Mouse (Mus musculus) right cerebral cortex, adult 18-20 months (tissue): ENCODE data around the gene Kcnip1.

Experiments used
- DNase-seq: peaks from one replicate; pipeline ENCODE4 v3.0.0; 2022; ENCODE audit warnings: mixed read lengths

Kcnip1 gene

DNA sequence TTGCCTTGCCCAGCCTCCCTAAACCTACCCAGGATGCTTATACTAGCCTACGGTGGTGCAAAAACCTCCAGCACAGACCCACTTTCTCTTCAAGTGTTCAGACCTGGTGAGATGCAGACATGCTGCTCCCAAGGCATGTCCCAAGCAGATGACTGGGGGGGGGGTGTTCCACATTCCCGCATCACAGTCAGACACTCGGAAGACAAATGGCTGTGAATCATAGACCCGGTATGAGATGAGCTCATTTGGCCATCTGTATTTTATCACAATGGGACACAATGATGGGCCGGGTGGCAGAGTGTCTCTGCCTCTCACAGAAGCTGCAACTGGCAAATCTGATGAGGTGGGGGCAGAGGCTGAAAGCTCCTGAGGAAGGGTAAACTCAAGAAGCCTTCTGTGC lies 244.2 kb downstream of the Kcnip1 start:
- DNase-seq, result no peak

DNA sequence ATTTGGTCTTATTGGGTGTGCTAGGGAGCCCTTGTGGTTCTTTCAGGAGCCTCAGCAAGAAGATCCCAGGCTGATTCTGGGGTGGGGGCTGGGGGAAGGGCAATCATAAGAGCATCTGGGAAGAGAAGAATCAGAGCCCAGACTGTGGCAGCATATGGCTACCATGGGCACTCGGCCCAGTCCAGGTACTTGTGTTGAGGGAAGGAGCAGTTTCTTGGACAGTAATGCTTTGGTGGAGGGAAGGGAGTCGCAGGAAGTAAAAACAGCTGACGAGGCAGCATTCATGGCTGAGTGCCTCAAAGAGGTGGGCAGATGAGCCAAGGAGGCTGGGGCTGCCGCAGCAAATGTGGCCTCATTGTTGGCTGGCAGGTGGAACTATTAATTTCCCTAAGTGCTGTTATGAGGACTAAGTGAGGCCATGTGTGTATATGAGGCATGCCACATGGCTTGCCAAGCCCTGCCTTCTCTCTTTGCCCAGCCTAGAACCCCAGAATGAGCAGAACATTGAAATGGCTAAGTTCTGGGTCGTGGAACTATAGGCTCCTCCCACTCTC lies 245.5 kb downstream of the Kcnip1 start:
- DNase-seq, result no peak

DNA sequence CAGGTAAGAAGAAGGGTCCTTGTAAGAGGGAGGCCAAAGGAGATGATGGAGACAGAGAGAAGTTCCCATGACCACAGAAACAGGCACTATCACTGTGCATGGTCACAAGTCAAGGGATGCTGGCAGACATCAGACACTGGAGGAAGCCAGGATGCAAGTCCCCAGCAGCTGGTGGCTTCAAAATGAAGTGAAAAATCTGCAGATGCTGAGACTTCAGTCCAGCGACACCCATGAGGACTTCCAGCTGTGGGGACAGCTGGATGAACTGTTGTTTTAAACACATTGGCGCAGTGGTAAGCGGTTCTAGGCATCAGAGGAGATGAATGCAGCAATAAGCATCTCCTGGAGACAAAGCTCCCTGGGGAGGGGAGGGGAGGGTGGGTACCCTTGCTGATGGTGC lies 246.6 kb downstream of the Kcnip1 start:
- no peak for DNase-seq

DNA sequence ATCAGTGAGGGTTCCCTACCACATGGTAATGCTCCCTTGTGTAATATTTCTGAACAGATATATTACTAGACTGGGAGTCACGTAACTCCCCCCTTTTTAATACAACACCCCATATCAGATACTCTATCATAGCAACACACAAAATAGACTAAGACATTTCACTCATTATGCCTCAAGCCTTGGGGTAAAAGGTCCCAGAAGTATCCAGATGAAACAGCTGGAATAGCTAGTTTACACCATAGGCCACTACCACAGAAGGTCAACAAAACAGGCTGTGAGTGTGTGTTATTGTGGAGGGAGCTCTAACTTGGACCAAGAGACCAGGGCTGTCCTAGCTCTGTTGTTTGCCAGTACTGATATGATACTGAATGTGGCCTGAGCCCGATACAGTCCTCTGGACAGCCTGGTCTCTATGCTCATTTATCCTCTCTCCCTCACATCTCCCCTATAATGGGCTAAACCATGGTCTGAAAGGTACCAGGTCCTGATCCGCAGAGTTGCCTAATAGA lies 247.1 kb downstream of the Kcnip1 start:
- no peak for DNase-seq

DNA sequence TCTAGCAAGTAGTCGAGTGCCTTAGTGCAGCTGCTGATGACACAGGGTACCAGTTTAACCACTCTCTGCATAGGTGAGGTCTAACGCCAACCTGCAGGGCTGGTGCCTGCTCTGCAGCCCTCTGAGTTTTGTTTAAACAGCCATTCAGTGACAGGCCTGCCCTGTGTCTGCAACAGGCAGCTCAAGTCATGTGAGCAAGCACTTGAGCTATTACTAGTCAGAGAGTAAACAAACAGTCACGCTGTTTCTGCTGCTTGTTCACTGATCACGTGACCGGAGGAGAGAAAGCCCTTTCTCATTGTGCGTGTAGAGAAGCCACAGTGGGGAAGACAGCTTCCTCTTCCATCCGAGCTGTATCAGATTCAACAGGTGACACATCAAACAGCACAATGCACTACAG lies 248.5 kb downstream of the Kcnip1 start:
- no peak for DNase-seq

DNA sequence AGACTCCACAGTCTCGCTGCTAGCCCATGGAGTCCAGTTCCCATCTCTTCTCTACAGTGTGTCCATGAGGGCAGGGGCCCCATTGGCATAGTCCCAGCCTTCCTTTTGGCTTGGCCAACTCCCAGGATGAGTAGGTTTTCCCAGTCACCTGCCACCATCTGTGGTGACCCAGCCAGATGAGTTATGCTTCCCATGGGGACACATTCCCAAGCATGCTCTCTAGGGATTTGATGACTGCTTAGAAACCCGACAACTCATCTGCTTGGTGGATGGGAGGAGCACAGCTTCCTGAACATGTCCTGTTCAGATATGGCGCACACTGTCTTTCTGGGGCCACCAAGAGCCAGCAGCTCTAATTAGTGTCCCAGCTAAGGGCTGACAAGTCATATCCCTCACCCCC lies 252.8 kb downstream of the Kcnip1 start:
- no peak for DNase-seq

DNA sequence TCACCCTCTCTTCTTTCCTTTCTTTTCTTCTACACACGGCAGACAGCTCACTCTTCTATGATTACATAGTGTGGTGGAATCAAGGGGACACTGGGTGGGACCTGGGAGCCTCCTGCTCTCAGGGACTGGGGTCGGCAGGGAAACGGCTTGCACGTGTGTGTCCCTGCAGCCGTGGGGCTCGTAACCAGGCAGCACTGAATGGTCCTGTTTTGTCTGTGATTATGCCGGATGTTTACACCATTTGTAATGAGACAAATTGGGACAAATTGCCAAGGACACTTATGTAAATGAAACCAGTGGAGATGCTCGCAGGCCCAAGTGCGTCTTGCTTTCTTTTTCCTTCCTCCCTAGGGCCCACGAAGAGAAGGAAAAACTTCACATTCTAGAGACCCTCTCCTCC lies 256.5 kb downstream of the Kcnip1 start:
- DNase-seq, result no peak

DNA sequence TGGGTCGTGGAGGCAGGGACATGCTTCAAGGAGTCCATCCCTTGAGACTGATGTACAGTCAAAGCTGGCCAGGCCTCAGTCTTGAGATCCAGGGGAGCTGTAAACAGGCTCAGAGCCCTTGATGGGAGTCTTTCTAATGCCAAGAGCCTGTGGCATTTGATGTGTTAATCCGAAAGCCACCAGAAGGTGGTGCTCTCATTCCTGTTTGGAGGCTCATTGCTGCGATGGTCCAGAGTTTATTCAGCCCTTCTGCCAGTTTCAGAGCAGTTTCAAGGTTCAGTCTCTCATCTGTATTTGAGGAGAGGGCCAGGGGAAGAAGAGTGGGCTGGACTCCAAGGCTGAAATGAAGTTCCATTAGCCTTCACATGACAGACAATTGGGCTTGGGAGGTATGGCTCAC lies 259.7 kb downstream of the Kcnip1 start:
- peak; percentile 65 for DNase-seq

DNA sequence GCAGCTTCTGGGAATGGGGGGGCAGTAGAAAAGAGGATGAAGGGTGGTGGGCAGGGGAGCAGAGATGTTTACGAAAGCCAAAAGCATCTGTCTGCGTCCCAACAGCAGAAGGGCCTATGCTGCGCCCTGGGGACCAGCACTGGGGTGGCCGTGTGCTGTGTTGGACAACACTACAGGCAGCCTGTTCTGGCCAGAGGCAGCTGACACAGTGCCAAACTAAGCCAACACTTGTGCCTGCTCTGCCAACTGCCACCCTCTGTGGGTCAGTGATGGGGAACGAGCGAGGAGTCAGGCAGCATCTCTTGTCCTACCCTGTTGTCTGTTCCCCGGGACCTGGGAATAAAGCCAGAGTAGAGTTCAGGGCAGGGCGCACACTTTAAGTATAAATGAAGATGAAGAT lies 260.6 kb downstream of the Kcnip1 start:
- DNase-seq, result peak; percentile 20

DNA sequence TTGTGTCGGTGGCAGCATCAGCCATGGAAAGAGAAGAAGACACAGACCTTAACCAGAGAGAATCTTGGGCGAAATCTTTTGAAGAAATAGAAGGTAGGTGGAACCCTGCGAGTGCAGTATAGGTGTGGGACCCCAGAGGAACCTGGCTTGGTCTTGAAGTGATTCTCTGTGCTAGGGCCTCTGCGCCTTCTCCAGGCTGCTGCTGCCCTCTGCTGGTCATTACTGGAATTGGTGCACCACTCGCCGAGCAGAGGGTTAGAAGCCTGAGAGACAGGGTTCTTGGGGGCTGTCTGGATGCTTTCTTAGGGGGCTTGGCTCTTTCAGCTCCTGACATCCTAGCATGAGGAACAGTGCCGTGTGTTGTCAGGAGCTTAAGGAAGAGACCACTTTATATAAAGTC lies 271.7 kb downstream of the Kcnip1 start:
- DNase-seq, result peak; percentile 39

DNA sequence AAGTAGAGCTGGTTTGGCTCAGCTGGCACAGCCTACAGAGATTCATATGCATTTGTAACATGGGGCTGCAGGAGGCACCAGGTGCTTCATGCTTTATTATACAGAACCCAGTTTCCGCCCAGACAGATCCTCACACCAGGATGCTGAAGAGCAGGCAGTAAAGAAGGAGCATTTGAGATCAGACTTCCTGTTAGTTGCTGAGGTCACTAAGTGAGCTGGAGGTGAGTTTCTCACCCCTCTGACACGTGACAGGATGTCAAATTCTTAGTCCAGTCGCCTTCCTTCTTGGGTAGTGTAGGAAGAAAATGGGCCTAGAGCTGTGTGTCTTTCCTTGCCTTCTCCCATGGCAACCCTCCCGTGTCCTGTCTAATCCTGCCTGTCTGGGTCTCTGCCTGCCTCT lies 286.2 kb downstream of the Kcnip1 start:
- DNase-seq, result no peak

DNA sequence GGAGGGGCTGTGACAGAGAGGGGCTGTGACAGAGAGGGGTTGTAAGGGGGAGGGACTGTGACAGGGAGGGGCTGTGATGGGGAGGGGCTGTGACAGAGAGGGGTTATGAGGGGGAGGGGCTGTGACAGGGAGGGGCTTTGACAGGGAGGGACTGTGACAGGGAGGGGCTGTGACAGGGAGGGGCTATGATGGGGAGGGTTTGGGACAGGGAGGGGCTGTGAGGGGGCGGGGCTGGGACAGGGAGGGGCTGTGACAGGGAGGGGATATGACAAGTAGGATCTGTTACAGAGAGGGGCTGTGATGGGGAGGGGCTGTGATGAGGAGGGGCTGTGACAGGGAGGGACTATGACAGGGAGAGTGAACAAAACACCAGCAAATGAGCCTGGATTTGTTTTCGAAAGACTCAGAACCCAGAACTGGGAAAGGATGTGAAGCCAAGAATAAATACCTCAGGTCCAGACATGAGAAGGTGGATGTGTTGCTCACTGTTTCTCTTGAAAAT lies 290.9 kb downstream of the Kcnip1 start:
- DNase-seq, result no peak

DNA sequence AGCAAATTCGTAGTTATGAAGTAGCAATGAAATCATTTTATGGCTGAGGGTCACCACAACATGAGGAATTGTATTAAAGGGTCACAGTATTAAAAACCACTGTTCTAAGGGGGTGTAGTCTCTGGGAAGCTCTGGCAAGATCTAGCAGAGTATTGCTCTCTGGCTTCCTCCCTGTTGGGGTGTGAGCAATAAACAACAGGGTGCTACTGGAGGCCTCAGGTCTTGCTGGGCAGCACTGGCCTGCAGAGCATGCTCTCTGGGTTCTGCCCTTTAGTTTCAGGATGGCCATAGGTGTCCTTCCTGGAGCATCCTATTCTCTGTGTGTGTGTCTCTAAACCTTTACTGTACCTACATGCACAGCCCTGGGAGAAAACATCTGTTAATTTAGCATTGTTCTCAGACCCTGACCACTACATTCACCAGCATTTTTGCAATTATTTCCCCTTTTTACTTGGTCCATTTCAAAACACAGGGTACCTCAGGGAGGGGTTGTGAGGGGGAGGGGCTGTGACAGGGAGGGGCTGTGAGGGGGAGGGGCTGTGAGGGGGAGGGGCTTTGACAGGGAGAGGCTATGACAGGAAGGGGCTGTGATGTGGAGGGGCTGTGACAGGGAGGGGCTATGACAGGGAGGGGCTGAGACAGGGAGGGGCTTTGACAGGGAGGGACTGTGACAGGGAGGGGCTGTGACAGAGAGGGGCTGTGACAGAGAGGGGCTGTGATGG lies 291.6 kb downstream of the Kcnip1 start:
- no peak for DNase-seq

DNA sequence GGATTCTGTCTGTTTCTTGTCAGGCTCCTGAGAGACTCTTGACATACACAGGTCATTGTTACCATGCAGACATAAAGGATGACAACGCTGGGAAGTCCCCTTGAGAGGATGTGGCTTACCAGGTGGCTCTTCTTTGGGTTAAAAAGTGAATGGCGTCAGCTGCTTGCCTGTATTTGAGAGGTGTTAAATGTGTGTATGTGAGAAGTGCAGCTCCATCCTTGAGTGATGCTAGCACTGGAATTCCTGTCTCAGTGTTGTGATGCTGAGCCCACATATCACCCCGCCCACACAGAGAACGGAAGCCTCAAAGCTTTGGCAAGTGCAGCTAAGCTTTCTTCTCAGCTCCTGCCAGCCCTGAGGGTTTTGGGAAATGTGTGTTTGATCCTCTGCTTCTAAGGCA lies 292.2 kb downstream of the Kcnip1 start:
- DNase-seq, result peak; percentile 92

DNA sequence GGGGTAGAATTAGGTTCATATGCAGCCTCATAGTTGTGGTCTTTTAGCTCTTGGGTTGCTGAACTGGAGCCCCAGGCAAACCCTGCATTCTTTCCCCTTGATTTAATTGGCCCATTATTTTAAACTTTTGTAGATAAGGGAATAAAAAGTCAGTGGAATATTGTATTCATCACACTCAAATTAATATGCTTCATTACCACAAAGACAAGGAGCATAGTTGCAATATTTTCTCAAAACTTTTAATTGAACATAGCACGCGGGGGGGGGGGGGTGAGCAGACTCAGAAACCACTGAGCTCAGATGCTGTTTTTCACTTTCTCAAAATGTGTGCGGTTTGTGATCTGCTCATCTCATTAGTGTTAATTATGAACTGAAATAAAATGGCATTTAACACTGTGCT lies 302.8 kb downstream of the Kcnip1 start:
- no peak for DNase-seq

DNA sequence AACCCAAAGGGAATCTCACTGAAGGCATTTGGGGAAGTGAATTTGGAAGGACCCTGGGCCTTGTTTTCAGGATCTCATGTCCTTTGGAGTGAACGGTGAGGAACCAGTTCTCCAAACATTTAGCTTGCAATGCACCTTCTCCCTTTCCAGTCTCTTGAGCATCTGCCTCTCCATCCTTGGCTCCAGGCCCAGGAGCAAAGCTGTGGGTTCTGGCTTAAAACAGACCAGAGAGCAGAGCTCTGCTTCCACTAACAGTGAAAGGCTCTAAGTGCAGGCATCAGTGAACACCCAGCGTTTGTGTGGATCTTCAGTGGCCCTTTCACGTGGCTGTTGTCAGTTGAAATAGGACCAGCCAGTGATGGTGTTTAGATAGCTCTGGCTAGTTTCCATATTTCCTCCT lies 307.0 kb downstream of the Kcnip1 start:
- peak; percentile 66 for DNase-seq

DNA sequence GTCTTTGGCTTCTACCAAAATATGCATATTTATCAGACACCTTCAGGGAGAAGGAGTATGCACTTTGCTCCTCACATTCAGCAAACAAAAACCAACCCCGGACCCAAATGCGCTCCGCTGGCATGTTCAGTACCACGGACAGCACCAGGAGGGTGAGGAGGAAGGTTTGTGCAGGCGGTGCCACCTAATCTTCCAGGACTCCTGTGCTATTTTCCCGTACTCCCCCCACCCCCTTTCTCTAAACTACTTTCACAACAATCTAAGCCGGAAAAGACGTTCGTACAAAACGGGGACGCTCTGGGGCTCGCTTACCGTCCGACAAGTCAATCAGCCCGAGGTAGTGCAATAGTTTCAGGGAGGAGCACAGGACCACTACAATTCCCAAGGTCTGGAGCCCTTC lies 312.8 kb downstream of the Kcnip1 start:
- DNase-seq, result no peak

DNA sequence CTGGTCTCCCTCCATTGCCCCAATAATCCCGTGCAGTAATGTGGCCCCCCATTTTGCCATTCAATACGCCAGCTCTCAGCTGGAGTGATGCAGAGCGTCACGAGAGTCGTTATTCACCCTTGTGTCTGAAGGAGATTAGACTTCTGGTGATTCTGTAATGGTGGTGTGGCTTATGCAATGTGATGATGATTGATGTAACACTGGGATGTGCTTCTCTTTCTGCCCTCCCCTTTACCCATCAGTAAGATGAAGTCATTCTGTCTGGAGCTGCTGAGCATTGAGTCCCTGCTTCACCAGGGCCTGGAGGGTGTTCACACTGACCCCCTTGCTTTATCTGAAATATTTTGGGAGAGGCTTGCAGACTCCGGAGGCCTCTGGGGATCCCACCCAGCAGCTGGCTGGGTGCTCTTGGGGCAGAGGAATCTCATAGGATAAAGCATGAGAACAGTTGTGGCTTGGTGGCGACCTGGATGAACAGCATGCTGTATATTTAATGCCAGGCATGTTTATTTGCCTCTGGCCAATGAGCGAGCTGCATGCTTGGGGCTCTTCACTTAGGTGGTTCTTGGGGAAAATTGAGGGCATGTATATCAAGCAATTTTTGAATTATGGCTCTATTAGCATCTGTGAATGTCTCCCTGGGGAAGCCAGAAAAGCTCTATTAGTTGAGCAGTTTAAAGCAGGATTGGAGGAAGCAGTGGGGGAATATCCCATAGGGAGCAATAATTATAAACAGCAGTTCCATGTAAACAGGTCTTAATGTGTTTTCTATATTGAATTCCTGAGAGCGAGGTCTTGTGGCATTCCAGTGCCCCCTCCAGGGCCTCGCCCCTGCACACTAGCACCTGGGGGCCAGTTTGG lies 322.6 kb downstream of the Kcnip1 start:
- DNase-seq, result no peak

DNA sequence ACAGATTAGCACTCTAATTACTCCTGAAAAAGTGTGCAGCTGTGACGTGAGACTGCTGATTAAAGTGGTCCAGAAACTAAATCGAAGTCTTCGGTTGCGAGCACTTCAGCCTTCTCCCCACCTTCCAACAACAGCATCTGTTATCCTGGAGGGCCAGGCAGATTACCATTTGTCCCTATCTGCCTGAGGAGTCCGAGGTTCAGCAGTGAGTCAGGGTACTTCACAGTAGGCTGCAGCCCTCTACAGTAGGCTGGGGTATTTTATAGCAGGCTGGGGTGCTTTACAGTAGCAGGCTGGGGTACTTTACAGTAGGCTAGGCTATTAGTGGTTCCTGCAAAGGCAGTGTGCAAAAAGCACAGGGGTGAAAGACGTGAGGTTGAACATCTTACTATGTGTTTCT lies 324.6 kb downstream of the Kcnip1 start:
- no peak for DNase-seq

DNA sequence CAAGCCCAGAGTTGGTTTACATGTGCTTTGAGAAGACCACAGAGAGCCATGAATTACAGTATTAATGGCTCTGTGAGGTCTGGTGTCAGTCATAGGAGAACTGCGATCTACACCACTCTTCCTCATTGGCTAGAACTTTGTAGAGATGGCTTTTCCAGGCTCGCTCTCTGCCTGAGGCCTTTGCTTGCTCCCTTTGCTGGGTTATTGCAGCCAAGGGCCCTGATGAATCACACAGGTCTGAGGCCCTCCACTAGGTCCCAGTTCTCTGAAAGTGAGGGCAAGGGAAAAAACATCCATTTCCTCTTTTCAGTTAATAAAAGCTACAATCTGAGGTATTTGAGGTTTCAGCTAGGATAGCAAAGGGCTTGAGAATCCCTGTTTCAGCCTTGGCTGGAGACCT lies 329.4 kb downstream of the Kcnip1 start:
- no peak for DNase-seq

DNA sequence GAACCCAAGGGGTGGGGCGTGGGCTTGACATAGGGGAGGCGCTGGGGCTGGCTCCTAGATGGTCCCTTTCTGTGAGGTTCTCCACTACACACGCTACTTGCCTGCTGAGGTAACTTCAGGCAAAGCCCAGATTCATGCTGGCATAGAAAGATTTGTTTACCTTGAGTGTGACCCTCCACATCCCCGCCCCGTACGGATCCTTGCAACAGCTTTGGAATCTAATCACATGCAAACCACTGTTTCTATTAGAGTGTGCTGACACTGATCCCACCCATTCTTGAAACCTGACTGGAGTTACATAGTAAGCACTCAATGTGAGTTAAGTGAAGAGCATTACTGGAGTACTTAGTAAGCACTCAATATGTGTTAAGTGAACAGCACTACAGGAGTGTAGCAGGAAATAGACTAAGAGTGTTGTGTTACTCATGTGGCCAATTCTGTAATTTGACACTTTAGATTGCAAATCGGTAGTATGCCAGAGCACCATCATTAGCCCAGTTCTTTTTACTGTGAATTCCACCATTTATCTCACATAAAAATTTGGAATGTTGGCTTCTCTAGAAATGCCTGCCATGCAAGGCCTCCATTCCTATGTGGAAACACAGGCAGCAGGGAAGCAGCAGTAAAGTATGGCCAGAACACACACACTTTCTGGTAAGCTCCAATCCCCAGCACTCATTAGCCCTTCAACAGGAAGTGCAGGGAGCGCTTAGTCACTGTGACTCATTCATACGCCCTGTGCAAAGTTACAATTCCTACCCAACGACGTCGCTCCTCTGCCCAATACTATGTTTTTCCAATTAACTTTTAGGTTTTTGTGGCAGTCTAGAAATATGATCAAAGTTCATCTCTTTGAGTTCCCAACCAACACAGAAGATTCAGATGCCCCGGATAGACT lies 332.7 kb downstream of the Kcnip1 start:
- no peak for DNase-seq

DNA sequence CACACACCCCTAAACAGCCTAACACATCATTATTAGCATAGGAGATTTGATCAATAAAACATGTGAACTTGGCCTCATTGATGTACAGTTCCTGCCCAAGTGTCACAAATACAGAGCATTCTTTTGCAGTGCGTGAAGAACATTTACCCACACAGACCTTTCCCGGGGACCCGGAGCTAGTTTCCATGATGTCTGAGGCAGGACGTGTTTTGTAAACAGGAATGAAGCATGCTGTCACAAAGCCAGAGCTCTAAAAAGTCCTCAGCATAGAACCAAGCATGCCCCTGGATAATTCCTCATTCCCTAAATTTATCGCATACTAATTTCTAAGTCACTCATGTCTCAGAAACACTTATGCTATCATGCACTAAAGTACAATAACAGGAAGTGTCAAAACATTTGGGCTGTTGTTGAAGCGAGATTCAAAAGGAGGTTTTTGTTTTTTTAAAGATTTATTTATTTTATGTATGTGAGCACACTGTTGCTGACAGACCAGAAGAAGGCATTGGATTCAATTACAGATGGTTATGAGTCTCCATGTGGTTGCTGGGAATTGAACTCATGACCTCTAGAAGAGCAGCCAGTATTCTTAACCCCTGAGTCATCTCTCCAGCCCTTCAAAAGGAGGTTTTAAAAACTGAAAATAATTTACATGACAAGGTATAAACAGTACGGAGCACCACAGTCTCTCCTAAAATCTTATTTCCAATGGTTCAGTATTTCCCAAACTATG lies 336.9 kb downstream of the Kcnip1 start:
- DNase-seq, result no peak
